Mouse (Mus musculus): ENCODE measurements around the gene Pogz. TPM values are rescaled to one million over a fixed set of nuclear protein-coding genes. Genes with fewer than 3 reads are reported as not detected.
A peak's percentile ranks its signal among the peaks of the same experiment; 100 is the strongest.

The Pogz gene
- polyA plus RNA-seq, 1 experiment, result 28.1 TPM

- TF ChIP-seq POLR2A (IDR thresholded peaks at IDR 0.05; ENCODE audit: borderline replicate concordance, extremely low read depth, low read depth, low read length) (no peak), CTCF (IDR thresholded peaks at IDR 0.05; ENCODE audit: insufficient read depth, low read length) (0 out of 2 replicates have a peak, but pooled peaks have one; percentile 4)
- no peak for DNase-seq
- H3K4me1 ChIP-seq (ENCODE audit: control insufficient read depth, insufficient read depth, low read length), result no peaks in the 10 kb centered on the region
- 82% methylated on average over 3 of the region's 3 CpGs for WGBS
- H3K4me3 ChIP-seq (replicated peaks; ENCODE audit: extremely low read depth, low read depth, low read length), result no peak overlapping the region
Observed at GRCm38 (mm10) chr3:94824110-94824509, 13.3 kb upstream of the Pogz start.

GRCm38 (mm10) chr3:94832100-94832499, 5.3 kb upstream of the Pogz start:
- Histone ChIP-seq H3K4me1 (ENCODE audit: control insufficient read depth, insufficient read depth, low read length) (peaks cover 2% of the 10 kb centered on the region; the same call in 1 of the 2 replicates), H3K4me3 (replicated peaks; ENCODE audit: extremely low read depth, low read depth, low read length) (no peak overlapping the region)
- no peak for DNase-seq
- 15% methylated on average over 9 of the region's 9 CpGs for WGBS
- TF ChIP-seq CTCF (IDR thresholded peaks at IDR 0.05; ENCODE audit: insufficient read depth, low read length) (no peak), POLR2A (IDR thresholded peaks at IDR 0.05; ENCODE audit: borderline replicate concordance, extremely low read depth, low read depth, low read length) (no peak)

GRCm38 (mm10) chr3:94832701-94833100, 4.7 kb upstream of the Pogz start:
- Histone ChIP-seq H3K4me1 (ENCODE audit: control insufficient read depth, insufficient read depth, low read length) (peaks cover 2% of the 10 kb centered on the region; the same call in 1 of the 2 replicates), H3K4me3 (replicated peaks; ENCODE audit: extremely low read depth, low read depth, low read length) (no peak overlapping the region)
- WGBS, result 60% methylated on average over 5 of the region's 5 CpGs
- TF ChIP-seq CTCF (IDR thresholded peaks at IDR 0.05; ENCODE audit: insufficient read depth, low read length) (no peak), POLR2A (IDR thresholded peaks at IDR 0.05; ENCODE audit: borderline replicate concordance, extremely low read depth, low read depth, low read length) (no peak)
- no peak for DNase-seq

- Histone ChIP-seq H3K4me3 (replicated peaks; ENCODE audit: extremely low read depth, low read depth, low read length) (no peak overlapping the region), H3K4me1 (ENCODE audit: control insufficient read depth, insufficient read depth, low read length) (peaks cover 2% of the 10 kb centered on the region; the same call in 1 of the 2 replicates)
- DNase-seq, result no peak
- TF ChIP-seq POLR2A (IDR thresholded peaks at IDR 0.05; ENCODE audit: borderline replicate concordance, extremely low read depth, low read depth, low read length), result no peak
Observed at GRCm38 (mm10) chr3:94833358-94833757, 4.0 kb upstream of the Pogz start.

GRCm38 (mm10) chr3:94835396-94835795, 2.0 kb upstream of the Pogz start:
- Histone ChIP-seq H3K4me1 (ENCODE audit: control insufficient read depth, insufficient read depth, low read length) (peaks cover 10% of the 10 kb centered on the region), H3K4me3 (replicated peaks; ENCODE audit: extremely low read depth, low read depth, low read length) (no peak overlapping the region)
- 35% methylated on average over 3 of the region's 3 CpGs for WGBS
- TF ChIP-seq CTCF (IDR thresholded peaks at IDR 0.05; ENCODE audit: insufficient read depth, low read length) (no peak), POLR2A (IDR thresholded peaks at IDR 0.05; ENCODE audit: borderline replicate concordance, extremely low read depth, low read depth, low read length) (no peak)
- no peak for DNase-seq

GRCm38 (mm10) chr3:94837959-94838496, 661 bp downstream of the Pogz start:
- peak; percentile 66 for DNase-seq
- TF ChIP-seq POLR2A (IDR thresholded peaks at IDR 0.05; ENCODE audit: borderline replicate concordance, extremely low read depth, low read depth, low read length), result peak; percentile 70; the same call in 1 of the 2 replicates
- no peak for TF ChIP-seq CTCF (IDR thresholded peaks at IDR 0.05; ENCODE audit: insufficient read depth, low read length)
- Histone ChIP-seq H3K4me1 (ENCODE audit: control insufficient read depth, insufficient read depth, low read length) (peaks cover 10% of the 10 kb centered on the region), H3K4me3 (replicated peaks; ENCODE audit: extremely low read depth, low read depth, low read length) (peak overlapping the region; percentile 85)
- 2% methylated on average over 56 of the region's 62 CpGs for WGBS

- Histone ChIP-seq H3K4me3 (replicated peaks; ENCODE audit: extremely low read depth, low read depth, low read length) (peak overlapping the region; percentile 85), H3K4me1 (ENCODE audit: control insufficient read depth, insufficient read depth, low read length) (peaks cover 10% of the 10 kb centered on the region)
- TF ChIP-seq CTCF (IDR thresholded peaks at IDR 0.05; ENCODE audit: insufficient read depth, low read length), result no peak
- TF ChIP-seq POLR2A (IDR thresholded peaks at IDR 0.05; ENCODE audit: borderline replicate concordance, extremely low read depth, low read depth, low read length), result no peak
- WGBS, result 5% methylated on average over 9 of the region's 9 CpGs
- DNase-seq, result no peak
Observed at GRCm38 (mm10) chr3:94838631-94839030, 1.3 kb downstream of the Pogz start.

- TF ChIP-seq POLR2A (IDR thresholded peaks at IDR 0.05; ENCODE audit: borderline replicate concordance, extremely low read depth, low read depth, low read length) (no peak), CTCF (IDR thresholded peaks at IDR 0.05; ENCODE audit: insufficient read depth, low read length) (no peak)
- DNase-seq, result no peak
- Histone ChIP-seq H3K4me1 (ENCODE audit: control insufficient read depth, insufficient read depth, low read length) (peaks cover 10% of the 10 kb centered on the region), H3K4me3 (replicated peaks; ENCODE audit: extremely low read depth, low read depth, low read length) (no peak overlapping the region)
- WGBS, result 50% methylated on average over 5 of the region's 5 CpGs
Observed at GRCm38 (mm10) chr3:94839101-94839500, 1.7 kb downstream of the Pogz start.

GRCm38 (mm10) chr3:94847382-94847781, 10.0 kb downstream of the Pogz start:
- WGBS, result 72% methylated on average over 2 of the region's 2 CpGs
- no peak for DNase-seq
- peaks cover 9% of the 10 kb centered on the region for H3K4me1 ChIP-seq (ENCODE audit: control insufficient read depth, insufficient read depth, low read length)
- TF ChIP-seq POLR2A (IDR thresholded peaks at IDR 0.05; ENCODE audit: borderline replicate concordance, extremely low read depth, low read depth, low read length), result no peak
- TF ChIP-seq CTCF (IDR thresholded peaks at IDR 0.05; ENCODE audit: insufficient read depth, low read length), result no peak
- H3K4me3 ChIP-seq (replicated peaks; ENCODE audit: extremely low read depth, low read depth, low read length), result no peak overlapping the region

- peak; percentile 15; the same call in 1 of the 2 replicates for TF ChIP-seq CTCF (IDR thresholded peaks at IDR 0.05; ENCODE audit: insufficient read depth, low read length)
- no peak for TF ChIP-seq POLR2A (IDR thresholded peaks at IDR 0.05; ENCODE audit: borderline replicate concordance, extremely low read depth, low read depth, low read length)
- WGBS, result 9% methylated on average over 1 of the region's 1 CpGs
- H3K4me3 ChIP-seq (replicated peaks; ENCODE audit: extremely low read depth, low read depth, low read length), result no peak overlapping the region
- DNase-seq, result peak; percentile 62
- H3K4me1 ChIP-seq (ENCODE audit: control insufficient read depth, insufficient read depth, low read length), result peaks cover 9% of the 10 kb centered on the region
Observed at GRCm38 (mm10) chr3:94849338-94849737, 12.0 kb downstream of the Pogz start.

Measured in lung, adult 2 months (tissue).